Mouse (Mus musculus) MN1 (cell line): Measurements from ENCODE around the gene Arid1b.

Source experiments
- DNase-seq: peaks from one replicate; pipeline ENCODE4 v3.0.0-alpha.2; 2016; ENCODE audit warnings: low spot score

The Arid1b gene

DNA sequence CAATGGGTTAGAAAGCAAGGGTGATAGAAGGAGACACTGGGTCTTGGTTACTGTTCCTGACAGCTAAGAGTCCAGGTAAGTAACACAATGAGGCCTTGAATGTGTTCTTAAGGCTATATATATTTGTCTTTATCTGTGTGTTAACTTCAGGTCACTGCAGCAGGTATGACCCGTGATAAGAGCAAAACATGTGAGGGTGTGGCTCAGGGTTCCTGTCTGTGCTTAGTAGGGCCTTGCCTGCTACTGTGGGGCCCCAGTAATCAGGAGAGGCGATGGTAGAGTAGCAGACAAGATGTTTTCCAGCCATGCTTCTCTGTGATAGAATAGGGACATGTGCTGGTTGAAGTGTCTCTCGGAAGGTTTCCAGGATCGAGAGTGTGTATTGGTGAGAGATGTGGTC is 118.0 kb downstream of the Arid1b start:
- DNase-seq, result no peak

DNA sequence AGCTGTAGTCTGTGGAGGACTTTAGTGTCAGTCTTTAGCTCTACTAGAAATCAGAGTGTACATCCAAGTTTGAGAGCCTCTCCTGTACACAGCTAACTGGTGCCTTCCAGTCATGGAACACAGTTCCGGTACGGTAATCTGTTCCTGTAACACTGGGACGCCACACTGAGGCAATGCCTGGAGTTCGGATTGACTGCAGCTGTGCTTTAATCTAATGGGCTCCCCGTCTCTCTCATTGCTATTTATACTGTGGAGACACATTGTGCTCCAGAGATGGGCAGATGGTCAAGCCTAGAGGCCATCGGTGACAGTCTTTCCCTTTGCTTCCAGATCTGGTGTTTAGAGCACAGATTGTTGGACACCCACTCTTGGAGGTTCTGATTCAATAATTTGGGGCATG is 121.8 kb downstream of the Arid1b start:
- no peak for DNase-seq

DNA sequence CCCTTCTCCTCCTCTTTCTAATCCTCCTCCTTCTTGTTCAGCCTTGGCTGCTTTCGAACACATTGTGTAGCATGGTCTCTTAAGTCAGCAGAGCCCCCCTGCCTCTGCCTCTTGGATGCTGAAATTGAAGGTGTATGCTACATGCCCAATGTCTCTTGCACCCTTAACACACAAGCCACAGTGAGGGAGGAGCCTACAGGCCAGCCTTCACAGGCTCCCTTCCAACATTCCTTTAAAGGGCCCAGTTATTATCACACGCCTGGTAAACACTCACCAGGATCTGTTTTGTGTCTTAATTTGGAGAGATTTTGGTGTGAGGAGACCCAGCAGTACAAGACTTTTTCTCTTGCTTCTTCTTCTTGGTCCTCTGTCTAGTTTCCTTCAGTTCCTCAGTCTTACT is 122.9 kb downstream of the Arid1b start:
- DNase-seq, result no peak

DNA sequence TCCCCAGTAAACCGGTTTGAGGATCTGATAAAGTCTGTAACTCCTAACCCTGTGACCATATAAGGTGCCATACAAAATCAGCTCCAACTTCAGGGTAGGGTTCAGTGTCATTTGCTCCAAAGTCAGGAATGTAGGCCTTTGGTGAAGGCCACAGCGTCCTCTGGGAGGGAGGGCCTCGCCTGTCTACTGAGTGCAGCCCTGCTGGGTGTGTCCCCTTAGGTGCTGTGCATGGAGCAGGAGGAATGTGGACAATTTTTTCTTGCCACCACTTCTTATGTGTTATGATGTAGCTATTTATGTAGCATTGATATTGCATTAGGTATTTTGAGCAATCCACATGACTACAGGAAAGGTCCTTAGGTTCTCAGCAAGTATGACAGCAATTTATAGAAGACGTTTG is 124.0 kb downstream of the Arid1b start:
- DNase-seq, result no peak

DNA sequence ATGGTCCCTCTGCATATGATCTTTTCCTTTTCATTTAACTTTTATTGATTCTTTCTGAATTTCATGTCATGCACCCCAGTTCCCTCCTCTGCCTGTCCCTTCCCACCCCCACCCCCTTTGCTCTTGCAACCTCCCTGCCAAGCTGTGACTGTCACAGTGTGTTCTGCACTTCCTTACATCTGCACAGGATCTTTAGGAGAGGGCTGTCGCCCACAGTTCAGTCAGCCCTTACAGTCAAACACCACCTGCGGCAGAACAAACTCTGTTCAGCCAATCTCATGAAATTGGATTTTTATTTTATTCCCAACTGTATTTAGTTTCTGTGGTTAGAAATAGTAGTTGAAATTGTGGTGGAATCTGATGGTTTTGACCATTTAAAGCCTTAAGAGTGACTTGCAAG is 130.5 kb downstream of the Arid1b start:
- DNase-seq, result no peak

DNA sequence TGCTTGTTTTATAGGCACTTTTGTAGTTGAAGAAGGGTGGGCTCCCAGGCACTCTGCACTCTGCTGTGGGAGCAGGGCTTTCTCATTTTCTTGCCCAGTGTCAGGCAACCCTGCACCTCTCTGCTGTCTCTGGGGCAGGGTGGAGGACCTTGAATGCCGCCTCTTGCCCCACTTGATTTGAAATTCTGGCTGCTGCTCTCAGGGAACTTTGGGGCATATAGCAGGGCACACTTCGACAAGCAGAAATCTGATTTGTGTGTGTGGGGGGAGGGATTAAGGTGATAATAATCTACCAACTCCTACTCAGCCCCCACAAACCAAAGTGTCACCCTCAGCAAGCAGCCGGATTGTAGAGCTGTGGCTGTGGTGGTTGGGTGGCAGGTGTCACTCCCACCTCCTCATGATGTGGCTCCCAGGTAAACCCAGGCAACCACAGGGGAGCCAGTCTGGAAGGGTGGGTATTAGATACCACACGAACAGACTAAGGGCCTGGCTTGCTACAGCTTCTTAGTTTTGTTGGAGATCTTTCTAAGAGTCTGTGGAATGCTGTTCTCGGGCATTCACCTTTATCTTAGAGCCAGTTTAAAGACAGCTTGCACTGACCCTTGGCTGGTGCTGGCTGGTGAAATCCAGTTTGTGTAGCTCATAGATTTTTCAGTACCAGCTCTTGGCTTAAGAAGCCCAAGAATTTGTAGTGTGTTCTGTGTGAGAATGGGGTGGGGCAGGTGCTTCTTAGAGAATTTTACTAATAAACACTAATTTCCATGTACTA is 131.1 kb downstream of the Arid1b start:
- DNase-seq, result no peak

DNA sequence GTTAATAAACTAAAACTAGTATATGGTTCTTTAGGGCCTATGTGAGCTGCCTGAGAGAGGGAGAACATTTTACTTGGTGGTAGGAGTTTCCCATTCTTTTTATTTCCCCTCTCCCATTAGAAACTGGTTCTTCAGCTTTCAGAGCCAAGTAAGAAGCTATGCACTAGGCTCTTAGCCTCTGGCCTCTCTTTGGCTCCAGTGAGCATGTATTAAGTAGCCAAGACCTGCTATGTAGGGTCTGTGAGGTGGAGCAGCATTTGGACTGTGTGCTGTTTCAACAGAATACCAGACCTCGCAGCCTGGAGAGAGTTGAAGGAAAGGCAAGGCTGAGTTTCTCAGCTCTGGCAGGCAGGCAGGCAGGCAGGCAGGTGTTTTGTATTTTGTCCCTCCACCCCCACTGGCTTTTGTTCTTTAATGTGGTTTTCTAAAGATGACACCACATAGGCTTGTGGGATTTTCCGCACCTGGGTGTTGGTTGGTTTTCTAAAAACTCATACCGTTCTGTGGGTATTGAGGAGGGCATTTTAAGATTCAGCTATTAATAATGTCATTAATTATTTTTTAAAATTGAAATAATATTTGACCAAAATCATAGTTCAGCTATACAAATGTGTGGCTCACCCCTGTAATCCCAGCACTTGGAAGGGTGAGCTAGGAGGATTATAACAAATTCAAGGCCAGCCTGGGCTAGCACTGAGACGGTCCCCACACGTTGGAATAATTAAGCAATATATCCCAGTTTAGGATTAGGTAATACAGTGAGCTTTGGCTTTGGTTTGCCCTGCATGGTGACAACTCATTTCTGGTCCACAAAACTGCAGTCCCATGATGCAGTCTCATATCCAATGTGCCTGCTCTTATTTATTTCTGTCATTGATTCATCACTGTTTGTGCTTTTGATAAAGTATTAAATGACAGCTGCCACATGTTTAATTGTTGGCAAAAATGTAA is 132.0 kb downstream of the Arid1b start:
- DNase-seq, result no peak

DNA sequence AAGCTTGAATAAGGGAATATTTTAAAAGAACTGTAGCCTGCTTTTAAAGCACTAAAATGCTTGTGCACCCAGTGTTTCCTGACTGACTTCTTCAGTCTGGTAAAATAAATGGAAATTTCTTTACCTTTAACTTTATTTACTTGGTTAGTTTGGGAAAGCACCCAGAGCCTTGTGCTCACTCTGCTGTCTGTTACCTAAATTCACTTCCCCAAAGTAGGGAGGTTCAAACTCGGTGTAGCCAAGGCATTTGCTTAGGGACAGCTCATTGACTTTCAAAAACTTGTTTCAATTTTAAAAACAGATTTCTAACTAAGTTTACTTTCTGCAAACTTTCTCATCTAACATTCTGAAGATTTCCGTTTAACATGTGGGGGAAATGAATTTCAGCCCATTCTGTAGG is 135.5 kb downstream of the Arid1b start:
- no peak for DNase-seq

DNA sequence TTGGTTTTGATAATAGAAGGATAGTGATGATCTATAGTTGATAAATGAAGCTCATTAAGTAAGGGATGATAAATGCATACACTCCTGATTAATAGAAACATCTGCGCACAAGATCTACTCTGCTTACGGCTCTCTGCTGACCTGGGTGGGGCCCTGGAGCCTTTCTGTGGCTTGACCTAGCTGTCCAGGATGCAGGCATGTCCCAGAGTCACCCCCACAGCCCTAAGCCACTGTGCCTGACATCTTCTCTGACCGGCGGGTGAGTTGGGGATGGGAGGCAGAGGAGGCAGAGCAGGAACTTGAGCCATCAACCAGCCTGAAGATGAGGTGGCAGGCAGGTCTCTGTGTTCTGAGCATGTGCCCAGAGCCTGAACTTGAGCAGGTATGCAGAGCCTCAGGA is 136.0 kb downstream of the Arid1b start:
- DNase-seq, result no peak

DNA sequence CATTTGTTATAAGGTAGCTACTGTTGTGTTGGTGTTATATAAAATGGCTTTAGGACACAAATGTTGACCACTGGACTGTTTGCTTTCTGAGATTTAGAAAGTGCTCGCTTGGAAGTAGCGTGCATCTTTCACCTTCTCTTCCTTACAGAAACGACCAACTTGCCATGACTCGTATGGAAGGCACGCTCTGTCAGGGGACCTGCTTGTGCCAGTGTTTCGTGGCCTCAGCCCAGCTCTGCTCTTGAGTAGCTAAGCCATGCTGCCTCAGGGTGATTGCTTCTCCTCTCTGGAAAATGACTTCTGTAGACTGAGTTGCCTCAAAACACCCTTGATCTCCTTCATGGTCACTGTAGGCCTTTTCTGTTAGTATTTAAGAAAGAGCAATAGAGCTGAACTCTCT is 137.6 kb downstream of the Arid1b start:
- DNase-seq, result no peak

DNA sequence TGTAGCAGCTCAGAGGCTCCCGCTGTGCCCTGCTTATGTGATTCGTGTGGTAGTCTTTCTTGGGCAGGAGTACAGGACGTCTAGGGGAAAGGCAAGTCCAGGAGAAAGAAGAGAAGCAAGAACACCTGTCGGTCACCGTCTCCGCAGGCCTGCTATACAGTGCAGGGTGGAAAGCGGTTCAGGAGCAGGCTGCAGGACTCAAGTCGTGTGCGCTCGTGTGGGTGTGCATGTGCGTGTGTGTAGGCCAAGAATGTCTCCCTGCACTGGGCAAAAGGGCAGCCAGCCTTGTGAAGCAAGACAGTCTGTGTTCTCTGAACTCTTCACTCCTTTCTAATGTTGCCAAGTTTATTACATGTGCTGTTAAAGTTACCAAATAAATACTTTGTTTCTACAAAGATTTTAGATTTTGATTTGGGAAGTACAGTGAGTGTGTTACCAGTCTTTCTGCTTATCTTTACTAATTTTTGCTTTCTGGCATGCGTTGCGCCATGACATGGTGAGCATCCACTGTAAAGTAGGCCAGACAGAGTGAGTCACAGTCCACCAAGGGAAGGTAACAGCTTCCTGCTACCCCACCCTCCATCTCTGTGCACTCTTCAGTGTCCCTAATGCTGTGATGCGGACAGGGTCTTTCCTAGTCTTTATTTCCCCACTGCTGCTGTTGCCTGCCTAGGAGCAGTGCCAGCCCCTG is 138.3 kb downstream of the Arid1b start:
- peak; percentile 11 for DNase-seq

DNA sequence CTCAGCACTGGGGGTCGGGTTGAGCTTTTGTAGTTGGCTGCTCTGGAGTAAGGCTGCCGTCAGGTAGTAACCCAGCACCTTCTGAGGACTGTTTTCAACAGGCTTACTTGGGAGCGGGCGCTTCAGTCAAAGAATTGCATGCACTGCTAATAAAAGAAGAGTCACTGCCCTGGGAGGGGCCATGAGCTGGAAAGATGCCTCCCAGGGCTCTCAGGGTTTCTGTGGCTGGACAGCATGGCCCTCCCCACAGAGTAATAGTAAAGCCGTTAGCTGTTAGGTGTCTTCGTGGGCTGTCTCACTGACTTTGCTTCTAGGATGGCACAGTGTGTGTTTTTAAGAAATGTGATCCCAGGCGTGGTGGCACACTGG is 138.8 kb downstream of the Arid1b start:
- DNase-seq, result no peak

DNA sequence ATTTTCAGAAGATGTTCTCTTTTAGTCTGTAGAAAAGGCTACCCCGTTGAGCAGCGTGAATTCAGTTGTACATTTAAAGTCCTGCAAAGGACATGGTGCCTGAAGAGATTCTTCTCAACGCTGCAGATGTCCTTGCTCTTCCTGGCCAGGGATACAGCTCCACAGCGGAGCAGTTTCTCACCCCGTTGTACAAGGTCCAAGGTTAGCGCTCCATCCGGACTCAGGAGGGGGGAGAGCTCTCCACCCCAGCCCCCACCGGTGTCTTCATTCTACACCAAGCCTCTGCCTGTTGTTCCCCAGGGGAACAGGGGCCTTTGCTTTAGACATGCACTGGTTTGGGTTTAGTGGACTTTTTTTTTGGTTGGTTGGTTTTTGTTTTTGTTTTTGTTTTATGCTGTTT is 139.7 kb downstream of the Arid1b start:
- DNase-seq, result no peak

DNA sequence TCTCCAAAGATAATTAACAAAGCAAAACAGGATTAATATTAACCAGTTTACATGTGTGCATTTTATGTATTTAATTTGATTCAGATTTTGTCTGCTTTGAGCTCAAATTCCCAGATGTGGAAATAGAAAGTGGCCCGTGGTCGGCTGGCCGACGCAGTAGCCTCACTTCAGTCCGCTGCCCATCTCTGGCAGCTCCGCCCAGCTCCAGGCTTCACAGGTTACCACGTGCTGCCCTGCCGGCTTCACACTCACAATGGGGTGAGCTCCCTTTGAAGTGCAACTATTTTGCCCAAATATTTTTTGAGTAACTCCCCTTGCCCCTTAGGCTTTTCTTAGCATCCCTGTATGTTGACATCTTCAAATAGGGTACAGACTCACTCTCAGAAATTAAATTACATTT is 140.1 kb downstream of the Arid1b start:
- no peak for DNase-seq

DNA sequence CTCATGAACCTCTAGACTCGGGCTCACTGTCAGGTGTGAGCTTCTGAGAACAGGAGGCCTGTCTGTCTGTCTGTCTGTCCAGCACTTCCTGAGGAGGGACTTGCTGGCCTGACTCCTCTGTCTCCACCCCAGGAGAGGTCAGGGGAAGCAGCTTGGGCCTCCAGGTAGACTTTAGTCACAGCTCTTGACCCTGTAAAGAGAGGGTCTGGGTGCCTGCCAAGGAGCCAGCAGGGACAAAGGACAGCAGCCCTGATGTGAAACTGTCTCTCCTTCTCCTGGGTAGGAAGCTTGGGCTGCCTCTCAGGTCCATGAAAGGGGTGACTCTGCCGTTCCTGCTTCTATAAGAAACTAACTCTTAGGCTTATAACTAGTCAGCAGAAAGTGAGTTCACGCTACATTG is 143.8 kb downstream of the Arid1b start:
- DNase-seq, result no peak

DNA sequence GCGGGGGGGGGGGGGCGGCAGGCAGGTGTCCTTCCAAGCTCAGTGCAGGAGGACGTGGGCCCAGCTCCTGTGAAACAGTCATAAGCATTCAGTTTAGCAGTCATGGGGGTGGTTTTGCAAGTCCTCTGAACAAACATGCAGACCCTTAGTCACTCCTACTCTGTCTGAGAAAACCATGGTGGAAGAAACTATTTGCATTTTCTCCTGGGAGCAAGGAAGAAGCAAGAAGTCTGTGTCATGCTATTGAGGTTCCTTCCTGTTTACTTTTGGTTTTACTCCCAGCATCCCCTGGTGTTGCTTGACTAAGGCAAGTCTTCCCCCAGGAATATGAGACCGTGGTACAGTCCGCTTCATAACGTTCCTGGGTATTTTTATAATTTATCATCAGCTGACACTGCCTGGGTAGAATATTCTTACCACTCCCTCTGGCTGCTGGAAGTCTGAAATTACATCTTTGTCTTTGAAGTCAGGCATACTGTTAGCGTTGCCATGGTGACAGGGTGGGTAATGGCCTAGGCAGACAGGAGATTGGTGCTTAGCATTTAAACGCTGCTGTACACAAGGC is 144.6 kb downstream of the Arid1b start:
- DNase-seq, result peak; percentile 81

DNA sequence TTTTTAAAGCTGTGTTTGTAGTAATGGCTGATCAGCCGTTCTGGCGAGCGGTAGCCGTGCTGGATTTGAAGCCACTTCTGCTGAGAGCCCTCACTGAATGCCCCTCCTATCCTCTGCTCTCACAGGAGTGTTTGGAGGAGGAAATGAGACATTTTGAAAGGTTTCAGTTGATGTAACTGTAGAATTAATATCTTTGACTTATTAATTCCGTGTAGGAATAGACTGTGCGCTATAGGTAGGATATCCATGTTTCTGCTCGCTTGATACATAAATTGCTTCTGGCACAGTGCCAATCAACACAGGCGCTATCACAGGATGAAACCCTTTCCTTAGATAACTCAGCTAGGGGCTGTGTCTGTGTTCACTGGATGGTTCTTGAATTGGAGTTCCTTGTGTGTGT is 145.4 kb downstream of the Arid1b start:
- DNase-seq, result peak; percentile 17

DNA sequence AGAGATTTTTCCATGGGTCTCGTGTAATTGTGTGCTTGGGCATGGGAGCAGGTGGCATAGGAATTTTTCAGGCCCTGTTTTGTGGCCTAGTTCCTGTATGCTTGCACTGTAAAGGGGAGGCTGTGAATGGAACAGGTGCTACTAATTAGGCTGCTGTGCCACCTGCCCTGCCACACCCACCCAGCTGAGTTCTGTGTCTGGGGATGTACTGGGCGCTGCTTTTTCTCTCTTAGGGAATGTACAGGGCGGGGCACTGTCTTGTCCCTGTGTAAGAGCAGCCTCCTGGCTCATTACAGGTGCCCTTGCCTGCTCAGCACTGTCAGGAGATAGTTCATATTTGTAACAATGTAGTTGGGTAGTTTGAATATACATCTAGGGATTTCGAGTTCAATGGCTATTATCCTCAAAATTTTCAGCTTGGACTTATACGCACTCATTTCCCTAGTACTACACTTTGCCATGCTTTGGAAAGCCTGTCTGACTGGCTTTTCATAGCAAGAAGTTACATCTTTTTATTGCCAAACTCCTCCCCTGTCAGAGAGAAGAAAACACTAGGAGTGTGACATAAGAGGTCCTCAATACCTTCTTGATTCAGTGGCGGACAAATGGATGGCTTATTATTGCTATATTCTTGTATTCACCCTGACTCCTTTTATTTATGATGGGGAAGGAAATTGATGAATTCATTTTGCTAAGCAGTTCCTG is 149.8 kb downstream of the Arid1b start:
- no peak for DNase-seq

DNA sequence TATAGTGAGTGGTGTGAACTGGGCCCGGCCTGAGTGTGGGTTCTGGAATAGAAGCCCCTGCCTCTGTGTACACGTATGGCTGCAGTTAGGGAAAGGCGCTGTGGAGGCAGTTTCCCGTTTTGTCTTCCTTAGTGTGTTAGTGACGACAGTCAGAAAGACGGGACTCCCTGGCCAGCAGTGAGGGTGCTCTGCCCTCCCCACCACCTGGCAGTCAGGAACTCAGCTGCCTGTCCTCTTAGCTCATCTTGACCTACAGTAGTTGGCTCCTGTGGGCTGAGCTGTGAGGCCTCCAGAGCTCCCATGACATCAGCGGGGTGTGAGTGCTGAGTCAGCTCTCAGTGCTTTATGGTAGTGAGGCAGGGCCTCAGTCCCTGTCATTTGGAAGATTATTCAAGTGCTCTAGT is 156.5 kb downstream of the Arid1b start:
- DNase-seq, result no peak

DNA sequence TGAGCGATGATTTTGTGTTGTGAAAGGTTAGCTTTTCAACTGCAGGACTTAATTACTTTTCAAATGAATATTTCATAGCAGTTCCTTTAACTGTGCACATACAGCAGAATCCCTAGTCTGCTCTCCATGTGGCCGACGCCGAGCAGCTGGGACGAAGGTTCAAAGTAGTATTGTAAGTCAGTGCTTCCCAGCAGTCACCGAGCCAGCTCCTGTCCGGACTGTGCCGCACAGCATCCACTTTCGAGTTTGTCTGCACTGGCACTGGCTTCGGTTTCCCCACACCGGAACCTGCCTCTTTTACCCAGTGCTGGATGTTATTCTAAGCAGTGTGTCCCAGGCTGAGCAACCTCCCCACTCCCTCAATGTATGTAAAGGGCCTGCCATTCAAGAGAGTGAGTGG is 157.7 kb downstream of the Arid1b start:
- no peak for DNase-seq

DNA sequence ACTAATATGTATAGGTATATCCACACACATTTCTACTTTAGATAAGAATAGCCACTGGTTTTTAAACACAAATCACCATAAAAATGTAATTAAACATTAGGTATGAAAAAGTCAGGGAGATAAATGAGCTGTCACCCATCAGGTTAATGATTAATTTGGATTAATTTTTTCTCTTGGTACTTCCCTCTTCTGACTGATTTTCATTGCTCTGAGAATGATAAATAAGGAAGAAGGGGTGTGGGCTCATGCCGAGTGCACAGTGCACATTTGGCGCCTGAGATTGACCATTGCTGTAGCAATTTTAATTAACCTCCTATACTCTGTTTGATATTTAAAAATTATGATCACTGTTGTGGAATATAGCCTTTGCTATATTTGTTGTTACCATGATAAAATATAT is 159.3 kb downstream of the Arid1b start:
- DNase-seq, result no peak

DNA sequence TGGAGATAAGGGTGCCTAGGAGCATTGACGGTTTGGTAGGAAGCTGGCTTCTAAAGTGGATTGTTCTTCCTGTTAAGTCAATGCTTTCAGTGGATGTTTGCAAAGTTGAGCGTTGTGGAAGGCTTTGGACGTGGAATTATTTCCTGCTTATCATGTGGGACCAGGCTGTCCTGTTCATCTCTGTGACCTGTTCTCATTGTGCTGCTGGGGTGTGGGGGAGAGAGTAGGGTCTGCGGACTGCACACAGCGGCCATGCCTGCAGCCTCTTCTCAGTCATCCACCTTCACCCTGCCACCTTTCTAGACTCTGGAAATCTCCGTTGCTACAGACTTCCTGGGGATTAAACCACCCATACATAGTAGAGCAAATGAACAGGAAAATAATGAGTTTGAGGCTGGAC is 160.2 kb downstream of the Arid1b start:
- DNase-seq, result no peak
